Mouse (Mus musculus) forebrain, postnatal 0 days (tissue): ENCODE results near the gene Arpc5l. TPM values are rescaled to one million over a fixed set of nuclear protein-coding genes. Genes with fewer than 3 reads are reported as not detected.

Experiments used
- ATAC-seq: fragments of 200-750 bp; cut with Nextera tagmentation; 2 replicates; pipeline ENCODE4 v1.8.0; 2017; ENCODE audit warnings: mild to moderate bottlenecking, moderate library complexity
- DNase-seq: peaks from one replicate; pipeline ENCODE4 v3.0.0-alpha.2; 2015
- H3K27ac ChIP-seq: fragments of 300-500 bp; sonication (generic); 2 replicates; pipeline ENCODE4 v1.5.1; 2014; ENCODE audit warnings: low read depth, mild to moderate bottlenecking, antibody characterized with exemption, low read length, moderate library complexity, mixed read lengths
- H3K27me3 ChIP-seq: fragments of 300-500 bp; sonication (generic); 2 replicates; pipeline ENCODE4 v1.6.1; 2014; ENCODE audit warnings: mild to moderate bottlenecking, low read length, mixed read lengths; ENCODE audit not compliant: insufficient read depth
- H3K36me3 ChIP-seq: fragments of 300-500 bp; sonication (generic); 2 replicates; pipeline ENCODE4 v1.6.1; 2014; ENCODE audit warnings: mild to moderate bottlenecking, moderate library complexity; ENCODE audit not compliant: insufficient read depth
- H3K4me1 ChIP-seq: fragments of 300-500 bp; sonication (generic); 2 replicates; pipeline ENCODE4 v1.6.1; 2014; ENCODE audit warnings: antibody characterized with exemption; ENCODE audit not compliant: insufficient read depth
- H3K4me2 ChIP-seq: fragments of 300-500 bp; sonication (generic); 2 replicates; pipeline ENCODE4 v1.6.1; 2014; ENCODE audit warnings: low read depth, mild to moderate bottlenecking, moderate library complexity
- H3K4me3 ChIP-seq: fragments of 300-500 bp; sonication (generic); 2 replicates; pipeline ENCODE4 v1.5.1; 2014; ENCODE audit warnings: low read depth, low read length, mixed read lengths
- H3K9ac ChIP-seq: fragments of 300-500 bp; sonication (generic); 2 replicates; pipeline ENCODE4 v1.6.1; 2014; ENCODE audit warnings: mild to moderate bottlenecking
- H3K9me3 ChIP-seq: fragments of 300-500 bp; sonication (generic); 2 replicates; pipeline ENCODE4 v1.6.1; 2016; ENCODE audit warnings: low read length
- CTCF ChIP-seq: sonication (generic); IDR thresholded peaks from 2 replicates; pipeline ENCODE4 v1.5.1; 2016; ENCODE audit warnings: antibody characterized with exemption, control low read depth, low read depth
- WGBS: fragments of 180-500 bp; shearing (Covaris S2); extraction: QIAGEN DNeasy Blood & Tissue Kit; methylation state at CpG from one replicate; pipeline ENCODE4 v1.1.7; 2014; 5-methylcytosine and 5-hydroxymethylcytosine counted together
- polyA plus RNA-seq: library from polyadenylated mRNA; unstranded; fragments of >200 nt; fragmentation: Nextera tagmentation; extraction: Ambion mirVana; gene quantifications from 2 replicates; pipeline ENCODE4 v1.2.1, GENCODE M21; 2015
- total RNA-seq: library from RNA; depleted of rRNA; stranded (reverse); fragments of >200 nt; gene quantifications from 2 replicates; pipeline ENCODE4 v1.2.3, GENCODE M21; 2014

The Arpc5l gene
- total and polyA plus RNA-seq, 2 experiments from 2014 or later, result 80.0 to 167 TPM

- DNase-seq (no peak), ATAC-seq (no peak)
- no peaks in the 10 kb centered on the region for H3K9me3 ChIP-seq
- H3K36me3 ChIP-seq, result peaks cover 38% of the 10 kb centered on the region
- no peak overlapping the region for H3K9ac ChIP-seq
- TF ChIP-seq CTCF, result no peak
- H3K27ac ChIP-seq, result no peak overlapping the region
- H3K4me1 ChIP-seq, result peaks cover 9% of the 10 kb centered on the region
- no peak overlapping the region for H3K4me3 ChIP-seq
- H3K27me3 ChIP-seq, result no peaks in the 10 kb centered on the region
- no peak overlapping the region for H3K4me2 ChIP-seq
- 71% methylated on average over 8 of the region's 8 CpGs for WGBS
Measured at GRCm38 (mm10) chr2:38999910-39000586, 5.1 kb upstream of the Arpc5l start.

GRCm38 (mm10) chr2:39000587-39000919 is 4.6 kb upstream of the Arpc5l start:
- no peaks in the 10 kb centered on the region for H3K9me3 ChIP-seq
- 87% methylated on average over 4 of the region's 4 CpGs for WGBS
- H3K9ac ChIP-seq, result no peak overlapping the region
- ATAC-seq, result no peak
- no peak overlapping the region for H3K27ac ChIP-seq
- no peak for DNase-seq
- no peak for TF ChIP-seq CTCF
- H3K4me2 ChIP-seq, result no peak overlapping the region
- no peaks in the 10 kb centered on the region for H3K27me3 ChIP-seq
- H3K4me3 ChIP-seq, result no peak overlapping the region
- peaks cover 38% of the 10 kb centered on the region for H3K36me3 ChIP-seq
- peaks cover 9% of the 10 kb centered on the region for H3K4me1 ChIP-seq

GRCm38 (mm10) chr2:39001866-39002265 is 3.3 kb upstream of the Arpc5l start:
- Histone ChIP-seq H3K9ac (no peak overlapping the region), H3K4me2 (no peak overlapping the region), H3K27ac (no peak overlapping the region), H3K4me3 (no peak overlapping the region), H3K27me3 (no peaks in the 10 kb centered on the region), H3K9me3 (no peaks in the 10 kb centered on the region), H3K4me1 (peaks cover 14% of the 10 kb centered on the region), H3K36me3 (peaks cover 38% of the 10 kb centered on the region)
- WGBS, result 83% methylated on average over 3 of the region's 3 CpGs
- TF ChIP-seq CTCF, result no peak
- no peak for ATAC-seq
- DNase-seq, result no peak

GRCm38 (mm10) chr2:39003106-39003505 is 2.0 kb upstream of the Arpc5l start:
- Histone ChIP-seq H3K27ac (no peak overlapping the region), H3K4me2 (no peak overlapping the region; the same call in 1 of the 2 replicates), H3K36me3 (peaks cover 38% of the 10 kb centered on the region), H3K9ac (no peak overlapping the region), H3K27me3 (no peaks in the 10 kb centered on the region), H3K4me3 (no peak overlapping the region), H3K9me3 (no peaks in the 10 kb centered on the region), H3K4me1 (peaks cover 18% of the 10 kb centered on the region)
- ATAC-seq (no peak), DNase-seq (no peak)
- no peak for TF ChIP-seq CTCF
- 42% methylated on average over 8 of the region's 8 CpGs for WGBS

- 77% methylated on average over 5 of the region's 5 CpGs for whole genome bisulfite sequencing
- DNase-seq, result no peak
- ATAC-seq, result no peak
- no peak overlapping the region for H3K4me3 ChIP-seq
- H3K27me3 ChIP-seq, result no peaks in the 10 kb centered on the region
- H3K4me1 ChIP-seq, result peaks cover 18% of the 10 kb centered on the region
- H3K27ac ChIP-seq, result no peak overlapping the region
- no peak for TF ChIP-seq CTCF
- H3K9ac ChIP-seq, result peak overlapping the region; percentile 79; the same call in 1 of the 2 replicates
- peak overlapping the region; percentile 78 for H3K4me2 ChIP-seq
- H3K9me3 ChIP-seq, result no peaks in the 10 kb centered on the region
- peaks cover 38% of the 10 kb centered on the region for H3K36me3 ChIP-seq
Measured at GRCm38 (mm10) chr2:39003512-39003911, 1.6 kb upstream of the Arpc5l start.

GRCm38 (mm10) chr2:39004372-39004771 is 776 bp upstream of the Arpc5l start:
- no peaks in the 10 kb centered on the region for H3K9me3 ChIP-seq
- TF ChIP-seq CTCF, result no peak
- H3K9ac ChIP-seq, result peak overlapping the region; percentile 79
- H3K27ac ChIP-seq, result peak overlapping the region; percentile 85
- ATAC-seq (peak; percentile 21), DNase-seq (peak; percentile 58)
- H3K4me2 ChIP-seq, result peak overlapping the region; percentile 78
- H3K4me1 ChIP-seq, result peaks cover 22% of the 10 kb centered on the region
- WGBS, result 2% methylated on average over 11 of the region's 11 CpGs
- H3K4me3 ChIP-seq, result peak overlapping the region; percentile 70
- peaks cover 37% of the 10 kb centered on the region for H3K36me3 ChIP-seq
- no peaks in the 10 kb centered on the region for H3K27me3 ChIP-seq

- Histone ChIP-seq H3K4me1 (peaks cover 24% of the 10 kb centered on the region), H3K27ac (peak within 1 kb of the TSS; percentile 85), H3K4me3 (peak within 1 kb of the TSS; percentile 70), H3K9me3 (no peaks in the 10 kb centered on the region), H3K4me2 (peak within 1 kb of the TSS; percentile 78), H3K27me3 (no peaks in the 10 kb centered on the region), H3K9ac (peak within 1 kb of the TSS; percentile 79), H3K36me3 (peaks cover 24% of the 10 kb centered on the region)
- no peak for DNase-seq
- TF ChIP-seq CTCF, result peak; percentile 33
- no peak for ATAC-seq
- 14% methylated on average over 15 of the region's 15 CpGs for WGBS
Measured at GRCm38 (mm10) chr2:39005574-39006079, 479 bp downstream of the Arpc5l start, which contains the start of gene Rpl35. Rpl35 (minus strand) TSS chr2:39005624.
